Mouse (Mus musculus) embryonic facial prominence, embryonic 15.5 days (tissue): ENCODE data around the gene Rftn1. TPM values are rescaled to one million over a fixed set of nuclear protein-coding genes. Genes with fewer than 3 reads are reported as not detected.

Experiments used
- ATAC-seq: fragments of 200-750 bp; cut with Nextera tagmentation; 2 replicates; pipeline ENCODE4 v1.8.0; 2017; ENCODE audit warnings: low read depth, moderate TSS enrichment; ENCODE audit not compliant: insufficient number of reproducible peaks, low FRiP score, low TSS enrichment
- H3K27ac ChIP-seq: fragments of 300-500 bp; sonication (generic); replicated peaks from 2 replicates; pipeline ENCODE4 v1.5.1; 2015; ENCODE audit warnings: mild to moderate bottlenecking, inconsistent platforms
- H3K27me3 ChIP-seq: fragments of 300-500 bp; sonication (generic); 2 replicates; pipeline ENCODE4 v1.6.1; 2015; ENCODE audit warnings: inconsistent platforms
- H3K36me3 ChIP-seq: fragments of 300-500 bp; sonication (generic); 2 replicates; pipeline ENCODE4 v1.6.1; 2015; ENCODE audit warnings: mild to moderate bottlenecking, inconsistent platforms
- H3K4me1 ChIP-seq: fragments of 300-500 bp; sonication (generic); 2 replicates; pipeline ENCODE4 v1.6.1; 2015; ENCODE audit warnings: inconsistent platforms
- H3K4me2 ChIP-seq: fragments of 300-500 bp; sonication (generic); replicated peaks from 2 replicates; pipeline ENCODE4 v1.6.1; 2015; ENCODE audit warnings: mild to moderate bottlenecking, inconsistent platforms
- H3K4me3 ChIP-seq: fragments of 300-500 bp; sonication (generic); replicated peaks from 2 replicates; pipeline ENCODE4 v1.5.1; 2015; ENCODE audit warnings: mild to moderate bottlenecking, inconsistent platforms
- H3K9ac ChIP-seq: fragments of 300-500 bp; sonication (generic); 2 replicates; pipeline ENCODE4 v1.6.1; 2015; ENCODE audit warnings: inconsistent platforms
- H3K9me3 ChIP-seq: fragments of 300-500 bp; sonication (generic); replicated peaks from 2 replicates; pipeline ENCODE4 v1.6.1; 2016; ENCODE audit warnings: inconsistent platforms
- WGBS: fragments of 180-500 bp; shearing (Covaris S2); methylation state at CpG from one replicate; pipeline ENCODE4 v1.1.7; 2015; 5-methylcytosine and 5-hydroxymethylcytosine counted together
- polyA plus RNA-seq: library from polyadenylated mRNA; unstranded; fragments of >200 nt; fragmentation: Nextera tagmentation; extraction: Ambion mirVana; gene quantifications from 2 replicates; pipeline ENCODE4 v1.2.1, GENCODE M21; 2015

Gene Rftn1
- 18.4 and 21.4 TPM in 2 replicates for polyA plus RNA-seq

DNA sequence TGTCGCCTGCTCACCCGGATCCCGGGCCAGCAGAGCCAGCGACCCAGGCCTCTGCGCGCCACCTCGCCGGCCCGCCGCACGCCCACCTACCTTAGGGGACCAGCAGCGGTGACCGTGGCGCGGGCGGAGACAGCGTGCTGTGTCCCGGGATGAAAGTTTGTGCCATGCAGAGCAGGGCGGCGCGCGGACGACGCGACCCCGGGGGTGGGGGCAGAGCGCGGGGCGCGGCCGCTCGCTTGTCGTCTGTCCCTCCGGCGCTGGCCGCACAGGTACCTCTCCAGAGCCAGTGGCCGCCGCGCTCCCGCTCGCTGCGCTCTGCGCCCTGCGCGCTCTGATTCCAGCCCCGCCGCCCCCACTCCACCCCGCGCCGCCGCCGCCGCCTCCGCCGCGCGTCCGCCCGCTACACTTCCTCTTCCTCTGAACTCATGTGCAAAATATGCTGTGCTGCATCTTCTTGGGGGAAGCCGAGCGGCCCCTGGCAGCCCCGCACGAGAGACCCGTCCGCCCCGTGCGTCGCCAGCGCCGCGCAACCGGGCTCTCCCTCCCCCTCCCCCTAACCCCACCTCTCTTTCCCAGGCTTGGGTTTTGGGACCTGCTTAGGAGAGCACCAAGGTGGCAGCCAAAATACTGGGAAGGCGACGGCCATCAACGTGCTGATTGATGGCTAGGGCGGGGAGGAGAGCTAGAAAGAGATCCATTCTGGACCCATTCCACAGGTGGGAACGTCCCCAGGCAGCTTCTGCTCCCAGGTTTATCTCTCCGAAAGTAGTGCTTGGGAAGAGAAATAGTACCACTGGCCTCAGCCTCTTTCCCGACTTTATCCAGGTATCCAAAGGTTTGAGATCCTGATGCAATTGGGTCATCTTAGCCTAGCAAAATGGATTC, at the start of gene Rftn1:
Gene Rftn1, minus strand, starts transcription at position 544 of the 885 bp plus-strand sequence.
- WGBS = 2% methylated on average over 60 of the region's 79 CpGs
- Histone ChIP-seq H3K4me1 (peaks cover 19% of the 10 kb centered on the region), H3K36me3 (no peaks in the 10 kb centered on the region), H3K27me3 (peaks cover 27% of the 10 kb centered on the region), H3K9me3 (no peaks in the 10 kb centered on the region), H3K4me2 (peak within 1 kb of the TSS; percentile 99), H3K4me3 (peak within 1 kb of the TSS; percentile 71), H3K9ac (peak within 1 kb of the TSS; percentile 63), H3K27ac (0 out of 2 replicates have a peak within 1 kb of the TSS, but pooled peaks have one; percentile 44)
- ATAC-seq = peak; percentile 69

DNA sequence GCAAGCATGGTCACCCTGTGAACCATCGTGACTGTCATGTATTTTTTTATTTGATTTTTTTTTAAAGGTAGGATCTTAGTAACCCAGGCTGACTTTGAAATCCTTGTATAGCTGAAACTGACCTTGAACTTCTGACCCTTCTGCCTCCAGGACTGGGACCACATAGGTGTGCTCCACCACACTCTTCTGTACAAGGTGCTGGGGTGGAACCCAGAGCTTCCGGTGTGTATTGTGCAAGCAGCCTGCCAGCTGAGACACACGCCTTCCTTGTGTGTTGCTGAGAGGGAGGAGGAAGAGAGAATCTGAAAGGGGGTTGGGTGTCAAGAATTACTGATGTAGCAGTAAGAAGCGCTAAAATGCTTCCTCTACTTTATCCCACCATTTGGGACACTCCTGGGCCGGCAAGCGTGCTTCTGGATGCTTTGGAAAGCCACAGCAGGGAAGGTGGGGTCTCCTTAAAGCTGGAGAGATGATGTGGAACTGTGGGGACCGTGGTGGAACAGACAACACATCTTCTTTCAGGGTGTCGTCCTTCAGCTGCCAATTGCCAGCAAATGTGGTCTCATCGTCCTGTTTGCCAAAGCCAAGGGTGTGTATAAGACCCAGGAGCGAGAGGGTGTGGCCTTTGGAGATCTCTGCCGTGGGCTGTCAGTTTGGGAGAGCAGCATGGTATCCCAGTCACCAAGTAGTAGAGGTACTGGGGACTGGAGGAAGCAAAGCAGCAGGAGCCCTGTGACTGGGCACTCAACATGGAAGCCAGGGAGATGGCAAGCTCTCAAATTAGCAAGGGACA, 47.5 kb upstream of the Rftn1 start:
- 58% methylated on average over 11 of the region's 11 CpGs for WGBS
- H3K27ac ChIP-seq = no peak overlapping the region
- H3K4me2 ChIP-seq = no peak overlapping the region
- no peak overlapping the region for H3K9ac ChIP-seq
- H3K36me3 ChIP-seq = no peaks in the 10 kb centered on the region
- H3K4me1 ChIP-seq = no peaks in the 10 kb centered on the region
- no peak overlapping the region for H3K4me3 ChIP-seq
- no peak for ATAC-seq
- no peaks in the 10 kb centered on the region for H3K9me3 ChIP-seq
- peaks cover 7% of the 10 kb centered on the region; the same call in 1 of the 2 replicates for H3K27me3 ChIP-seq

DNA sequence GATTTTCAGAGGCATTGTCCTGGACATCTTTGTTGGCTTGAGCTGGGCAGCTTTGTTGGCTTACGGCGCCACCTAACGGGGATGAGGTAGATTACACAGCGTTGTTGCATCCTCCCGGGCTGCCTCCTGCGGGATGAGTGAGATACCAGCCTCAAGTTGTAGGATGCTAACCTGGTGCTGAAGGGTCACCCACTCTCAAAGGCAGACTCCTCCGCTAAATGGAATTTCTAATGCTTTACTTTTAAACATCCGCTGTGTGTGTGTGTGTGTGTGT, 46.9 kb upstream of the Rftn1 start:
- no peaks in the 10 kb centered on the region for H3K36me3 ChIP-seq
- no peak overlapping the region for H3K27ac ChIP-seq
- no peaks in the 10 kb centered on the region for H3K9me3 ChIP-seq
- ATAC-seq = no peak; the same call in 1 of the 2 replicates
- H3K4me2 ChIP-seq = no peak overlapping the region
- H3K9ac ChIP-seq = no peak overlapping the region
- H3K27me3 ChIP-seq = peaks cover 7% of the 10 kb centered on the region; the same call in 1 of the 2 replicates
- WGBS = 7% methylated on average over 8 of the region's 8 CpGs
- H3K4me1 ChIP-seq = no peaks in the 10 kb centered on the region
- H3K4me3 ChIP-seq = no peak overlapping the region

DNA sequence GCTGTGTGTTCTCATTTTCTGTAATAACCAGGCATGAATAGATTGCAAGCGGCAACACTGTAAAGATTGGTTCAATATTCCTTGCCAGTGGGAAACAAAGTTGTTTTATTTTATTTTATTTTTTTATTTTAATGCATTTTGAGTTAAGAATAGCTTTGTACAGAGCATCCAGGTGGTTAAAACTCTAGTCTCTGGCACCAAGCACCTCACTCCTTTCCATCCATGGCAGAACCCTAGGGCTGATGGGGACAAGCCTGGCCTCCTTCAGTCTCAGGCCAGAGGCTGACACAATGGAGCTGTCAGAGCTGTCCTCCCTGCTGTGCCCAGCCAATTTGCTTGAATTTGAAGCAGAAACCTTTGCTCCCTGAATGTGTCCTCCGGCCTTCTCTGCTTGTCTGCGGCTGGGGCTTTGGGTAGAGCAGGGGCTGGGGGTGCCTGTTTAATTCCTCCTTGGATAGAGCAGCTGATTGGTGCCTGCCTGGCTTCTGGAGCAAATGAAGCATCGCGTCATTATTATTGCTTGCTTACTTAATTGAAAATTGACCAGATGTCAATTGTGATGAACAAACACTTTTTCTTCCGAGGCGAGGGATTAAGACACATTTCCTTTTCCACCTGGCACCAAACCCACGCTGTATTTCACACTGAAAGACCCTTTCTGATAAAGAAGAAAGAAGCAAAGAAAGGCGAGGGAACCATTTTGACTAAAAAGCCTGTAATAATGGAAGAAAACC, 46.4 kb upstream of the Rftn1 start:
- ATAC-seq = no peak
- Histone ChIP-seq H3K4me3 (no peak overlapping the region), H3K9ac (no peak overlapping the region), H3K27me3 (peaks cover 7% of the 10 kb centered on the region; the same call in 1 of the 2 replicates), H3K4me1 (no peaks in the 10 kb centered on the region), H3K27ac (no peak overlapping the region), H3K9me3 (no peaks in the 10 kb centered on the region), H3K4me2 (no peak overlapping the region), H3K36me3 (no peaks in the 10 kb centered on the region)
- WGBS = 41% methylated on average over 9 of the region's 9 CpGs

DNA sequence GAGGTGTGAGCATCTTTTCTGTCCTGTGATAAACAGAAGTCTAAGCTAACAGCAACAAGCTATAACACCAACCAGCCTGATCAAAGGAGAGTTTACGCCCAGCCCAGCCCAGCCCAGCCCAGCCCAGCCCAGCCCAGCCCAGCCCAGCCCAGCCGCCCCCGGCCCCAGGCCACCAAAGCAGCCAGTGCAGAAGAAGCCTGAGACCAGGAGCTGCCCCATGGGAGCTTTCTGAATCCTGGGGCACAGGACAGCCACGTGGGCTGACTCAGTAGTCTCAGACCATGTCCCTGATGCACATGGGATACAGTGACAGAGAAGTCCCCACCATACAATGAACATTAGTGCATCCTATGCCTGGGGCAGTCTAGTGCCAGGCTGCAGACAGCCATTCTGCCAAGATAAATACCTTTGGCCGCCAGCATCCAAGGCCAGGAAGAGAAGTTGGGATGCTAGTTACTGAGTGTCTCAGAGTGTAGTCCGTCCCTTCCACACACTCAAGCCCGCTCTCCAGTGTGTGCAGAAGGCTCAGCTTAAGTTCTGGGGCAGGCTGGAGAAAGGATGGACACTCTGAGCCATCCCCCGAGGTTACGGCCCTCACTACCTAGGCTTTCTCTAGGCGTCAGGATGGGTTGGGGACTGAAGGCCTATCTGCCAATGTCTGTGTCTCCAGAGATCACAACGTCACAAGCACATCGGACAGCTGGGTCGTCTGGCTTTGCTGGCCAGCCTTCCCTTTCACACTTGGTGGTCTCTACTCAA, 45.6 kb upstream of the Rftn1 start:
- WGBS = 64% methylated on average over 13 of the region's 13 CpGs
- no peak for ATAC-seq
- no peak overlapping the region for H3K4me2 ChIP-seq
- H3K27me3 ChIP-seq = peaks cover 7% of the 10 kb centered on the region; the same call in 1 of the 2 replicates
- no peak overlapping the region for H3K9ac ChIP-seq
- no peak overlapping the region for H3K4me3 ChIP-seq
- H3K9me3 ChIP-seq = no peaks in the 10 kb centered on the region
- no peaks in the 10 kb centered on the region for H3K36me3 ChIP-seq
- no peak overlapping the region for H3K27ac ChIP-seq
- no peaks in the 10 kb centered on the region for H3K4me1 ChIP-seq

DNA sequence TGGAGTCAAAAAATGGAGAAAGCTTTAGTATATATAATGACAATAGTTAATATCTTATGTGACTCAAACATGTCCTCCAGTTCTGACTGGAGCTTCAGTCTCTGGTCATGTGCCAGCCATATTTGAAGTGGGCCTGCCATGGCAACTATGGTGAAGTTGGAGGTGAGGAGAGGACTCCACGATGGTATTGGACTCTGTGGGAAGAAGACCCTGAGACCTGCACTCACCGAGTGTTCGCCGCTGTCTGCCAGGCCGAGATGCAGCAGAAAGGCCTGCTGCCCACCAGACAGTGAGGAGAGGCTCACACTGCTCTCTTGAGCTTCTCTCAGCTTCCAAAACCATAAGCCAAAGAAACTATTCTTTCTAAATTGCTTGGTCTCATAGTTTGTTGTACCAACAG, 43.5 kb upstream of the Rftn1 start:
- Histone ChIP-seq H3K4me3 (no peak overlapping the region), H3K27ac (no peak overlapping the region), H3K9ac (no peak overlapping the region), H3K36me3 (no peaks in the 10 kb centered on the region), H3K9me3 (no peaks in the 10 kb centered on the region), H3K4me1 (0 out of 2 replicates have a peak, but pooled peaks cover 4% of the 10 kb centered on the region), H3K27me3 (peaks cover 7% of the 10 kb centered on the region; the same call in 1 of the 2 replicates), H3K4me2 (no peak overlapping the region)
- ATAC-seq = no peak
- 89% methylated on average over 5 of the region's 5 CpGs for WGBS

DNA sequence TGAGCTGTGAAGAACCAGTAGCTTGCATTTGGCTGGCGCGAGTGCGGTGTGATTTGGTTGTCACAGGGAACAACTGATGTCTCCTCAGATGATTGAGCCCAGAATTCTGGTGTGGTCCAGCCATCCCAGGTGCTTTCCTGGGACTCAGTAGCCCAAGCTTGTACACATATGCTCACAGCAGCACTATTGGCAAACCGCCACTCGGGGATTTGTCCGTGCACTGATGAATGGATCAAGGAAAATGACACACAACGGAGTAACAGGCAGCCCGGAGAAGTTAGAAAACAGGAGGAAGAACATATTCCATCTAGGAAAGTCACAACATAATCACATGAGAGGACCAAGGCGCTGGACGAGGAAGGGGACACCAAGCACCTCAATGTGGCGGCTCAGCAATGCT, 42.3 kb upstream of the Rftn1 start:
- Histone ChIP-seq H3K4me1 (0 out of 2 replicates have a peak, but pooled peaks cover 4% of the 10 kb centered on the region), H3K36me3 (no peaks in the 10 kb centered on the region), H3K4me2 (no peak overlapping the region), H3K9me3 (no peaks in the 10 kb centered on the region), H3K4me3 (no peak overlapping the region), H3K9ac (no peak overlapping the region), H3K27me3 (peaks cover 1% of the 10 kb centered on the region; the same call in 1 of the 2 replicates), H3K27ac (no peak overlapping the region)
- no peak for ATAC-seq
- WGBS = 86% methylated on average over 11 of the region's 11 CpGs

DNA sequence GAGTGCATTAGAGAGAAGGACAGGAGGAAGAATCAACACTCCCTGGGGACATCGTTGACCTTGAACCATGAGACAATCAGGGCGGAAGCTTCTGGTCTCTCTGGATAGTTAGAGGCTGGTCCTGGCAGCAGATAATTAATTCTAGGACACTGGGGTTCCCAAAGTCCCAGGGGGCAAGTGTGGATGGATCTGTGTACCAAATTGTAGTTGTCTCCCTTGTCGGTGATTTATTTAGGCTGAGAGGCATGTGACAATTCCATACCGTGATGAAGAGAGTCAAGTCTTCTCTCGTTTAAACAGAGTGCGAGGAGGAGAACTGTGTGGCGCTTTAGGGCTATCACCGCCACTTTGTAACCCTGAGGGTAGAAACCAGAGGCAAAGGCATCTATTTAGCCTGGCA, 40.7 kb upstream of the Rftn1 start:
- H3K4me2 ChIP-seq = no peak overlapping the region
- whole genome bisulfite sequencing = 87% methylated on average over 8 of the region's 8 CpGs
- ATAC-seq = no peak; the same call in 1 of the 2 replicates
- H3K9ac ChIP-seq = no peak overlapping the region
- H3K4me1 ChIP-seq = 0 out of 2 replicates have a peak, but pooled peaks cover 4% of the 10 kb centered on the region
- H3K36me3 ChIP-seq = no peaks in the 10 kb centered on the region
- no peak overlapping the region for H3K4me3 ChIP-seq
- no peaks in the 10 kb centered on the region for H3K27me3 ChIP-seq
- no peaks in the 10 kb centered on the region for H3K9me3 ChIP-seq
- no peak overlapping the region for H3K27ac ChIP-seq

DNA sequence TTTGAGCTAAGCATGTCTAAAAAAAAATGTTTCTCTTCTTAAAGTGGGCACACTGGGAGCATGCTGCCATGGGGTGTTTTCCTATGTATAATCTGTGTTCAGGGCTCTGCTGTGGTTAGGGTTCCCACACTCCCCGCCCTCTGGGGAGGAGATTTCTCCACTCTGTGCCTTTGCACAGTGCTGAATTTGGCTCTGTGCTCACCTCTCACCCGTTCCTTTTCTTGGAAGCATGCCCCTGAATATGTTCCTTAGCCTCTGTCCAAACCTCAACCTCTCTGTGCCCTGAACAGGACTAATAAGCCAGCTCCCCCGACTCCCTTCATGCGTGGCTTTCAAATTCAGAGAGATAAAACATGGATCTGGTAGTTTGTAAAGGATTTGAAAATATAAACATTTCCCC, 39.1 kb upstream of the Rftn1 start:
- H3K36me3 ChIP-seq = no peaks in the 10 kb centered on the region
- WGBS = 61% methylated on average over 4 of the region's 4 CpGs
- 0 out of 2 replicates have a peak, but pooled peaks cover 4% of the 10 kb centered on the region for H3K4me1 ChIP-seq
- no peak overlapping the region for H3K27ac ChIP-seq
- no peaks in the 10 kb centered on the region for H3K9me3 ChIP-seq
- no peaks in the 10 kb centered on the region for H3K27me3 ChIP-seq
- H3K4me2 ChIP-seq = no peak overlapping the region
- peak; percentile 65; the same call in 1 of the 2 replicates for ATAC-seq
- H3K9ac ChIP-seq = no peak overlapping the region
- no peak overlapping the region for H3K4me3 ChIP-seq

DNA sequence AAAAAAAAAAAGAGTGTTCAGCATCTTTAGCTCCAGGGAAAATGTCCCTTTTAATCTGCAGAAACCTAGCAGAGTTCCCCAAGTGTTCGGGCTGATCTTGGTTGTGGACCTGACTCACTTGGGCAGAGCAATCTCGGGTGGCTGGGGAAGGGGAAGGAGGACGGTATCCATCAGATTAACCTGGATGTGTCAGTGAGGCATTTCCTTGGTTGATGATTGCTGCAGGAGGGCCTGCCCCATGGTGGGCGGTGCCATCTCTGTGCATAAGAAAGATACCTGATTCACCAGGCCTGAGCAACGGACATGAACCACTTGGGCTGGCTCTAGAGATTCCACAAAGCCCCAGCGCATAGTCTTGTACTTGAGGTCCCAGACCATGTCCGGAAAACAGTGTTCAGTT, 36.9 kb upstream of the Rftn1 start:
- Histone ChIP-seq H3K36me3 (no peaks in the 10 kb centered on the region), H3K27ac (no peak overlapping the region), H3K4me3 (no peak overlapping the region), H3K9ac (no peak overlapping the region), H3K9me3 (no peaks in the 10 kb centered on the region), H3K27me3 (no peaks in the 10 kb centered on the region), H3K4me2 (no peak overlapping the region), H3K4me1 (0 out of 2 replicates have a peak, but pooled peaks cover 4% of the 10 kb centered on the region)
- WGBS = 63% methylated on average over 7 of the region's 7 CpGs
- no peak for ATAC-seq
